Mouse (Mus musculus): ENCODE measurements around the gene Lingo2. TPM values are rescaled to one million over a fixed set of nuclear protein-coding genes. Genes with fewer than 3 reads are reported as not detected.

The Lingo2 gene
- polyA plus RNA-seq, 1 experiment from 2014 or later: 0.34 TPM

- ATAC-seq (ENCODE audit: low read depth): no peak
- Histone ChIP-seq H3K27me3 (ENCODE audit: control insufficient read depth, insufficient read depth, low read depth, low read length) (no peaks in the 10 kb centered on the region), H3K9ac (ENCODE audit: low read length) (no peak overlapping the region), H3K27ac (ENCODE audit: low read length) (no peak overlapping the region), H3K4me1 (replicated peaks; ENCODE audit: control insufficient read depth, insufficient read depth, low read length) (no peaks in the 10 kb centered on the region), H3K4me3 (ENCODE audit: low read length) (no peak overlapping the region), H3K4me2 (ENCODE audit: low read depth, low read length) (no peak overlapping the region), H3K36me3 (ENCODE audit: control insufficient read depth, insufficient read depth, low read length) (no peaks in the 10 kb centered on the region), H3K9me3 (ENCODE audit: control insufficient read depth, low read length) (no peaks in the 10 kb centered on the region)
- 69% methylated on average over 2 of the region's 2 CpGs for WGBS
Observed at GRCm38 (mm10) chr4:36635666-36636065, 315.9 kb downstream of the Lingo2 start.

GRCm38 (mm10) chr4:36576801-36577200, 374.7 kb downstream of the Lingo2 start:
- Histone ChIP-seq H3K27me3 (ENCODE audit: control insufficient read depth, insufficient read depth, low read depth, low read length) (no peaks in the 10 kb centered on the region), H3K9ac (ENCODE audit: low read length) (no peak overlapping the region), H3K4me2 (ENCODE audit: low read depth, low read length) (no peak overlapping the region), H3K27ac (ENCODE audit: low read length) (no peak overlapping the region), H3K4me3 (ENCODE audit: low read length) (no peak overlapping the region), H3K9me3 (ENCODE audit: control insufficient read depth, low read length) (no peaks in the 10 kb centered on the region), H3K4me1 (replicated peaks; ENCODE audit: control insufficient read depth, insufficient read depth, low read length) (no peaks in the 10 kb centered on the region), H3K36me3 (ENCODE audit: control insufficient read depth, insufficient read depth, low read length) (no peaks in the 10 kb centered on the region)
- WGBS: 56% methylated on average over 5 of the region's 5 CpGs
- no peak for ATAC-seq (ENCODE audit: low read depth)

- H3K4me3 ChIP-seq (ENCODE audit: low read length): no peak overlapping the region
- no peak overlapping the region for H3K4me2 ChIP-seq (ENCODE audit: low read depth, low read length)
- no peaks in the 10 kb centered on the region for H3K4me1 ChIP-seq (replicated peaks; ENCODE audit: control insufficient read depth, insufficient read depth, low read length)
- no peak overlapping the region for H3K9ac ChIP-seq (ENCODE audit: low read length)
- H3K36me3 ChIP-seq (ENCODE audit: control insufficient read depth, insufficient read depth, low read length): no peaks in the 10 kb centered on the region
- H3K9me3 ChIP-seq (ENCODE audit: control insufficient read depth, low read length): no peaks in the 10 kb centered on the region
- no peak overlapping the region for H3K27ac ChIP-seq (ENCODE audit: low read length)
- no peaks in the 10 kb centered on the region for H3K27me3 ChIP-seq (ENCODE audit: control insufficient read depth, insufficient read depth, low read depth, low read length)
- no peak for ATAC-seq (ENCODE audit: low read depth)
- WGBS: 69% methylated on average over 3 of the region's 3 CpGs
Observed at GRCm38 (mm10) chr4:36576256-36576655, 375.3 kb downstream of the Lingo2 start.

GRCm38 (mm10) chr4:36566544-36566943, 385.0 kb downstream of the Lingo2 start:
- H3K9ac ChIP-seq (ENCODE audit: low read length): no peak overlapping the region
- H3K4me2 ChIP-seq (ENCODE audit: low read depth, low read length): no peak overlapping the region
- no peaks in the 10 kb centered on the region for H3K9me3 ChIP-seq (ENCODE audit: control insufficient read depth, low read length)
- H3K4me3 ChIP-seq (ENCODE audit: low read length): no peak overlapping the region
- no peak for ATAC-seq (ENCODE audit: low read depth)
- no peak overlapping the region for H3K27ac ChIP-seq (ENCODE audit: low read length)
- 73% methylated on average over 1 of the region's 1 CpGs for WGBS
- H3K36me3 ChIP-seq (ENCODE audit: control insufficient read depth, insufficient read depth, low read length): no peaks in the 10 kb centered on the region
- no peaks in the 10 kb centered on the region for H3K27me3 ChIP-seq (ENCODE audit: control insufficient read depth, insufficient read depth, low read depth, low read length)
- no peaks in the 10 kb centered on the region for H3K4me1 ChIP-seq (replicated peaks; ENCODE audit: control insufficient read depth, insufficient read depth, low read length)

- no peak for ATAC-seq (ENCODE audit: low read depth)
- Histone ChIP-seq H3K9me3 (ENCODE audit: control insufficient read depth, low read length) (no peaks in the 10 kb centered on the region), H3K4me1 (replicated peaks; ENCODE audit: control insufficient read depth, insufficient read depth, low read length) (no peaks in the 10 kb centered on the region), H3K36me3 (ENCODE audit: control insufficient read depth, insufficient read depth, low read length) (no peaks in the 10 kb centered on the region), H3K27me3 (ENCODE audit: control insufficient read depth, insufficient read depth, low read depth, low read length) (no peaks in the 10 kb centered on the region), H3K4me2 (ENCODE audit: low read depth, low read length) (no peak overlapping the region), H3K9ac (ENCODE audit: low read length) (no peak overlapping the region), H3K4me3 (ENCODE audit: low read length) (no peak overlapping the region), H3K27ac (ENCODE audit: low read length) (no peak overlapping the region)
- WGBS: 48% methylated on average over 1 of the region's 1 CpGs
Observed at GRCm38 (mm10) chr4:36560997-36561396, 390.6 kb downstream of the Lingo2 start.

- no peak for ATAC-seq (ENCODE audit: low read depth)
Observed at GRCm38 (mm10) chr4:36540664-36541360, 410.7 kb downstream of the Lingo2 start.

GRCm38 (mm10) chr4:36533895-36534294, 417.7 kb downstream of the Lingo2 start:
- Histone ChIP-seq H3K36me3 (ENCODE audit: control insufficient read depth, insufficient read depth, low read length) (no peaks in the 10 kb centered on the region), H3K4me3 (ENCODE audit: low read length) (no peak overlapping the region), H3K9me3 (ENCODE audit: control insufficient read depth, low read length) (no peaks in the 10 kb centered on the region), H3K4me1 (replicated peaks; ENCODE audit: control insufficient read depth, insufficient read depth, low read length) (no peaks in the 10 kb centered on the region; the same call in 1 of the 2 replicates), H3K4me2 (ENCODE audit: low read depth, low read length) (no peak overlapping the region), H3K9ac (ENCODE audit: low read length) (no peak overlapping the region), H3K27ac (ENCODE audit: low read length) (no peak overlapping the region), H3K27me3 (ENCODE audit: control insufficient read depth, insufficient read depth, low read depth, low read length) (no peaks in the 10 kb centered on the region)
- ATAC-seq (ENCODE audit: low read depth): no peak
- WGBS: 46% methylated on average over 2 of the region's 2 CpGs

More at GRCm38 (mm10) chr4:36540664-36541360, 410.7 kb downstream of the Lingo2 start:
- no peaks in the 10 kb centered on the region for H3K9me3 ChIP-seq (ENCODE audit: control insufficient read depth, low read length)
- WGBS: 44% methylated on average over 2 of the region's 2 CpGs
- no peak overlapping the region for H3K4me3 ChIP-seq (ENCODE audit: low read length)
- H3K27me3 ChIP-seq (ENCODE audit: control insufficient read depth, insufficient read depth, low read depth, low read length): no peaks in the 10 kb centered on the region
- no peak overlapping the region for H3K4me2 ChIP-seq (ENCODE audit: low read depth, low read length)
- H3K27ac ChIP-seq (ENCODE audit: low read length): no peak overlapping the region
- no peak overlapping the region for H3K9ac ChIP-seq (ENCODE audit: low read length)
- H3K36me3 ChIP-seq (ENCODE audit: control insufficient read depth, insufficient read depth, low read length): no peaks in the 10 kb centered on the region
- no peaks in the 10 kb centered on the region for H3K4me1 ChIP-seq (replicated peaks; ENCODE audit: control insufficient read depth, insufficient read depth, low read length)

- Histone ChIP-seq H3K9ac (ENCODE audit: low read length) (no peak overlapping the region), H3K36me3 (ENCODE audit: control insufficient read depth, insufficient read depth, low read length) (no peaks in the 10 kb centered on the region), H3K4me2 (ENCODE audit: low read depth, low read length) (no peak overlapping the region), H3K4me1 (replicated peaks; ENCODE audit: control insufficient read depth, insufficient read depth, low read length) (no peaks in the 10 kb centered on the region), H3K4me3 (ENCODE audit: low read length) (no peak overlapping the region), H3K9me3 (ENCODE audit: control insufficient read depth, low read length) (no peaks in the 10 kb centered on the region), H3K27ac (ENCODE audit: low read length) (no peak overlapping the region), H3K27me3 (ENCODE audit: control insufficient read depth, insufficient read depth, low read depth, low read length) (no peaks in the 10 kb centered on the region)
- ATAC-seq (ENCODE audit: low read depth): no peak
- WGBS: 58% methylated on average over 1 of the region's 1 CpGs
Observed at GRCm38 (mm10) chr4:36490255-36490654, 461.3 kb downstream of the Lingo2 start.

- ATAC-seq (ENCODE audit: low read depth): no peak
- WGBS: 81% methylated on average over 3 of the region's 3 CpGs
Observed at GRCm38 (mm10) chr4:36435211-36435610, 516.3 kb downstream of the Lingo2 start.

More at GRCm38 (mm10) chr4:36435211-36435610, 516.3 kb downstream of the Lingo2 start:
- Histone ChIP-seq H3K9ac (ENCODE audit: low read length) (no peak overlapping the region), H3K36me3 (ENCODE audit: control insufficient read depth, insufficient read depth, low read length) (no peaks in the 10 kb centered on the region), H3K4me3 (ENCODE audit: low read length) (no peak overlapping the region), H3K4me1 (replicated peaks; ENCODE audit: control insufficient read depth, insufficient read depth, low read length) (no peaks in the 10 kb centered on the region), H3K4me2 (ENCODE audit: low read depth, low read length) (no peak overlapping the region), H3K27me3 (ENCODE audit: control insufficient read depth, insufficient read depth, low read depth, low read length) (no peaks in the 10 kb centered on the region), H3K9me3 (ENCODE audit: control insufficient read depth, low read length) (no peaks in the 10 kb centered on the region), H3K27ac (ENCODE audit: low read length) (no peak overlapping the region)
